25 mouse cellular contexts compared by ENCODE assay signal in genomic region chr5:115975672-115976071, GRCm38 (mm10). TPM values are rescaled to one million over a fixed set of nuclear protein-coding genes. Genes with fewer than 3 reads are reported as not detected.
A peak's percentile ranks its signal among the peaks of the same experiment; 100 is the strongest.
DNase-seq lines count a peak whose midpoint lies in the region; ATAC-seq and TF ChIP-seq lines count a peak whose summit lies in the region.
"Had no signal": no experiment of that assay in that cellular context is flagged by ENCODE, and none has a peak within 500 bp of the region (broad histone marks: within the 10 kb centered on the region; RNA-seq: fewer than 3 reads in every experiment).

No protein-coding gene starts in this region.

- H3K27ac ChIP-seq in kidney, postnatal 0 days: no peak overlapping the region
- H3K27ac ChIP-seq: embryonic facial prominence, embryonic 13.5 days; forebrain, embryonic 12.5 days; gastrocnemius, adult 2 months; heart, embryonic 15.5 days; hindbrain, embryonic 13.5 days; limb, embryonic 12.5 days; midbrain, embryonic 12.5 days had no signal

- ATAC-seq in kidney, postnatal 0 days (replicated peaks; ENCODE audit: low FRiP score, low read depth): no peak
- ATAC-seq: Patski had no signal

- TF ChIP-seq CTCF in kidney, postnatal 0 days (IDR thresholded peaks at IDR 0.05; ENCODE audit: low read depth): peak; percentile 5; the same call in 1 of the 2 replicates

- no peak for DNase-seq in kidney, postnatal 0 days (ENCODE audit: low spot score)
- no peak for DNase-seq in kidney, adult 8-10 months
- peak; percentile 41 for DNase-seq in right cerebral cortex, adult 18-20 months
- DNase-seq in right cerebral cortex, postnatal 14 days: no peak
- peak; percentile 69 for DNase-seq in brain, adult 2 months (ENCODE audit: low read depth, low spot score)
- no peak for DNase-seq in spleen, adult 12 weeks (ENCODE audit: low spot score)
- no peak for DNase-seq in ovary, postnatal 14 days (ENCODE audit: low spot score)
- DNase-seq: cerebellum, adult 18-20 months; cerebellum, postnatal 14 days; gastrocnemius, adult 2 months; heart, postnatal 36 days; kidney, adult 2 months; kidney, postnatal 14 days; layer of hippocampus, postnatal 36 days; right cerebral cortex, postnatal 4 days had no signal

- H3K27me3 ChIP-seq in kidney, postnatal 0 days (ENCODE audit: insufficient read depth, low read length): no peaks in the 10 kb centered on the region
- H3K27me3 ChIP-seq: embryonic facial prominence, embryonic 13.5 days; forebrain, embryonic 12.5 days; heart, embryonic 15.5 days; hindbrain, embryonic 13.5 days; limb, embryonic 12.5 days; lung, embryonic 15.5 days; midbrain, embryonic 12.5 days; Patski had no signal

- H3K36me3 ChIP-seq in kidney, postnatal 0 days (ENCODE audit: insufficient read depth, low read length): peaks cover 4% of the 10 kb centered on the region; the same call in 1 of the 2 replicates

- no peak overlapping the region for H3K4me3 ChIP-seq in kidney, postnatal 0 days (replicated peaks; ENCODE audit: low read depth, low read length)
- H3K4me3 ChIP-seq: embryonic facial prominence, embryonic 13.5 days; erythroblast, embryonic 14.5 days; forebrain, embryonic 12.5 days; gastrocnemius, adult 2 months; heart, embryonic 15.5 days; hindbrain, embryonic 13.5 days; limb, embryonic 12.5 days; lung, embryonic 15.5 days; midbrain, embryonic 12.5 days had no signal

- H3K4me1 ChIP-seq in kidney, postnatal 0 days (replicated peaks; ENCODE audit: insufficient read depth, low read length): peaks cover 17% of the 10 kb centered on the region
- H3K4me1 ChIP-seq: forebrain, embryonic 12.5 days; heart, embryonic 15.5 days; midbrain, embryonic 12.5 days had no signal

- H3K4me2 ChIP-seq in kidney, postnatal 0 days (ENCODE audit: low read length): no peak overlapping the region
- H3K4me2 ChIP-seq: embryonic facial prominence, embryonic 13.5 days; forebrain, embryonic 12.5 days; heart, embryonic 15.5 days; hindbrain, embryonic 13.5 days; limb, embryonic 12.5 days; liver, embryonic 11.5 days; lung, embryonic 15.5 days; midbrain, embryonic 12.5 days had no signal

- no peak overlapping the region for H3K9ac ChIP-seq in kidney, postnatal 0 days (ENCODE audit: low read depth, low read length)
- H3K9ac ChIP-seq: embryonic facial prominence, embryonic 13.5 days; forebrain, embryonic 12.5 days; heart, embryonic 15.5 days; hindbrain, embryonic 13.5 days; limb, embryonic 12.5 days; lung, embryonic 15.5 days; midbrain, embryonic 12.5 days had no signal

- no peaks in the 10 kb centered on the region for H3K9me3 ChIP-seq in kidney, postnatal 0 days (replicated peaks; ENCODE audit: low read length)
- H3K9me3 ChIP-seq: embryonic facial prominence, embryonic 13.5 days; forebrain, embryonic 12.5 days; heart, embryonic 15.5 days; hindbrain, embryonic 13.5 days; limb, embryonic 12.5 days; lung, embryonic 15.5 days; midbrain, embryonic 12.5 days had no signal

- whole genome bisulfite sequencing in kidney, postnatal 0 days: 86% methylated on average over 10 of the region's 10 CpGs

RNA-seq across cellular contexts. Expression of gene Prkab1, which starts 48.6 kb away (rescaled TPM):
- polyA plus RNA-seq in kidney, postnatal 0 days (2015; fragmentation: Nextera tagmentation; extraction: Ambion mirVana): 79.0 and 83.3 TPM in 2 replicates

Comparison
In these comparisons a context has a peak if more than half of its experiments do, and no peak if none do; other contexts are left out.
1. DNase-seq: peak in right cerebral cortex, adult 18-20 months (single experiment) and brain, adult 2 months (single experiment); none in kidney, postnatal 0 days (single experiment), kidney, adult 8-10 months (0 of 2), right cerebral cortex, postnatal 14 days (single experiment), spleen, adult 12 weeks (single experiment) and ovary, postnatal 14 days (single experiment).